Mouse (Mus musculus): ENCODE results near the gene Dock4. TPM values are rescaled to one million over a fixed set of nuclear protein-coding genes. Genes with fewer than 3 reads are reported as not detected.

Dock4 gene
- total and polyA plus RNA-seq, 3 experiments, result 0.26 to 0.67 (median 0.38) TPM

GRCm38 (mm10) chr12:40473709-40474108, 28.0 kb downstream of the Dock4 start:
- dilution Hi-C loops (cut with MboI; ENCODE audit: extremely low pct_ligation_motif_present, extremely low pct_unique_long_range_greater_than_20kb, low sequenced_read_pairs) (no loop called here), in situ Hi-C loops (cut with MboI; ENCODE audit: low pct_ligation_motif_present, low pct_unique_long_range_greater_than_20kb, low sequenced_read_pairs) (no loop called here)

GRCm38 (mm10) chr12:40477621-40478452, 32.1 kb downstream of the Dock4 start:
- in situ Hi-C loops (cut with MboI; ENCODE audit: low pct_ligation_motif_present, low pct_unique_long_range_greater_than_20kb, low sequenced_read_pairs), result no loop called here
- dilution Hi-C loops (cut with MboI; ENCODE audit: extremely low pct_ligation_motif_present, extremely low pct_unique_long_range_greater_than_20kb, low sequenced_read_pairs), result no loop called here
- H3K4me2 ChIP-seq (ENCODE audit: insufficient read depth, low read depth, poor library complexity, severe bottlenecking), result no peak overlapping the region
- H3K27ac ChIP-seq (ENCODE audit: insufficient read depth, low read depth), result no peak overlapping the region
- no peak overlapping the region for H3K4me3 ChIP-seq (replicated peaks in 1 of 3; ENCODE audit: low read depth in 2 of 3, low read length in 2 of 3, poor library complexity in 1 of 3)
- no peak overlapping the region for H3K9ac ChIP-seq (ENCODE audit: insufficient read depth, low read depth)
- H3K4me1 ChIP-seq (ENCODE audit: control insufficient read depth in 1 of 2, insufficient read depth in 2 of 2), result no peaks in the 10 kb centered on the region
- H3K36me3 ChIP-seq (replicated peaks in 1 of 2; ENCODE audit: control insufficient read depth in 1 of 2, insufficient read depth in 1 of 2, low read length in 1 of 2), result no peaks in the 10 kb centered on the region
- H3K79me2 ChIP-seq (replicated peaks; ENCODE audit: control insufficient read depth, extremely low read depth, insufficient read depth, poor library complexity, severe bottlenecking), result no peaks in the 10 kb centered on the region
- TF ChIP-seq NELFE (IDR thresholded peaks at IDR 0.05; ENCODE audit: low read depth, low read length) (no peak), E2F4 (IDR thresholded peaks at IDR 0.05; ENCODE audit: insufficient replicate concordance, low read depth, low read length) (no peak), POLR2A (IDR thresholded peaks at IDR 0.05; ENCODE audit: low read depth, low read length) (no peak), MAZ (IDR thresholded peaks at IDR 0.05; ENCODE audit: low read depth, low read length) (no peak), UBTF (IDR thresholded peaks at IDR 0.05; ENCODE audit: low read depth, low read length) (no peak), CHD2 (IDR thresholded peaks at IDR 0.05; ENCODE audit: low read length) (no peak)
- no peaks in the 10 kb centered on the region for H3K27me3 ChIP-seq (replicated peaks)
- DNase-seq (ENCODE audit: extremely low read depth), result no peak
- H3K9me3 ChIP-seq (replicated peaks; ENCODE audit: low read length), result no peaks in the 10 kb centered on the region

More at GRCm38 (mm10) chr12:40473709-40474108, 28.0 kb downstream of the Dock4 start:
- Histone ChIP-seq H3K27ac (ENCODE audit: insufficient read depth, low read depth) (no peak overlapping the region), H3K9ac (ENCODE audit: insufficient read depth, low read depth) (no peak overlapping the region), H3K4me2 (ENCODE audit: insufficient read depth, low read depth, poor library complexity, severe bottlenecking) (no peak overlapping the region), H3K79me2 (replicated peaks; ENCODE audit: control insufficient read depth, extremely low read depth, insufficient read depth, poor library complexity, severe bottlenecking) (no peaks in the 10 kb centered on the region), H3K4me1 (ENCODE audit: control insufficient read depth in 1 of 2, insufficient read depth in 2 of 2) (no peaks in the 10 kb centered on the region), H3K27me3 (replicated peaks) (no peaks in the 10 kb centered on the region), H3K4me3 (replicated peaks in 1 of 3; ENCODE audit: low read depth in 2 of 3, low read length in 2 of 3, poor library complexity in 1 of 3) (no peak overlapping the region), H3K9me3 (replicated peaks; ENCODE audit: low read length) (no peaks in the 10 kb centered on the region), H3K36me3 (replicated peaks in 1 of 2; ENCODE audit: control insufficient read depth in 1 of 2, insufficient read depth in 1 of 2, low read length in 1 of 2) (no peaks in the 10 kb centered on the region)
- DNase-seq (ENCODE audit: extremely low read depth), result no peak
- no peak for TF ChIP-seq GABPA (IDR thresholded peaks at IDR 0.05; ENCODE audit: insufficient replicate concordance, low read depth, low read length)
- no peak for TF ChIP-seq KAT2A (IDR thresholded peaks at IDR 0.05; ENCODE audit: insufficient replicate concordance, low read length)
- TF ChIP-seq SMC3 (IDR thresholded peaks at IDR 0.05; ENCODE audit: low read depth, low read length), result no peak
- TF ChIP-seq MXI1 (IDR thresholded peaks at IDR 0.05; ENCODE audit: low read depth, low read length), result no peak
- no peak for TF ChIP-seq USF2 (conservative IDR thresholded peaks at IDR 0.05; ENCODE audit: low read depth, low read length)

GRCm38 (mm10) chr12:40484224-40484623, 38.5 kb downstream of the Dock4 start:
- no peaks in the 10 kb centered on the region for H3K4me1 ChIP-seq (ENCODE audit: control insufficient read depth in 1 of 2, insufficient read depth in 2 of 2)
- no peak for TF ChIP-seq ZMIZ1 (IDR thresholded peaks at IDR 0.05; ENCODE audit: low read depth, low read length)
- H3K36me3 ChIP-seq (replicated peaks in 1 of 2; ENCODE audit: control insufficient read depth in 1 of 2, insufficient read depth in 1 of 2, low read length in 1 of 2), result no peaks in the 10 kb centered on the region
- no peaks in the 10 kb centered on the region for H3K79me2 ChIP-seq (replicated peaks; ENCODE audit: control insufficient read depth, extremely low read depth, insufficient read depth, poor library complexity, severe bottlenecking)
- in situ Hi-C loops (cut with MboI; ENCODE audit: low pct_ligation_motif_present, low pct_unique_long_range_greater_than_20kb, low sequenced_read_pairs) (no loop called here), dilution Hi-C loops (cut with MboI; ENCODE audit: extremely low pct_ligation_motif_present, extremely low pct_unique_long_range_greater_than_20kb, low sequenced_read_pairs) (no loop called here)
- no peak overlapping the region for H3K4me2 ChIP-seq (ENCODE audit: insufficient read depth, low read depth, poor library complexity, severe bottlenecking)
- H3K27ac ChIP-seq (ENCODE audit: insufficient read depth, low read depth), result no peak overlapping the region
- no peaks in the 10 kb centered on the region for H3K27me3 ChIP-seq (replicated peaks)
- H3K4me3 ChIP-seq (replicated peaks in 1 of 3; ENCODE audit: low read depth in 2 of 3, low read length in 2 of 3, poor library complexity in 1 of 3), result no peak overlapping the region
- DNase-seq (ENCODE audit: extremely low read depth), result no peak
- no peaks in the 10 kb centered on the region for H3K9me3 ChIP-seq (replicated peaks; ENCODE audit: low read length)
- H3K9ac ChIP-seq (ENCODE audit: insufficient read depth, low read depth), result no peak overlapping the region

All from CH12.LX (cell line).